Mouse (Mus musculus): ENCODE data around the gene Tcp11l1.

- TF ChIP-seq EP300 (IDR thresholded peaks at IDR 0.05; ENCODE audit: low read depth) (no peak), CTCF (IDR thresholded peaks at IDR 0.05; ENCODE audit: low read depth) (no peak)
These were observed 20.7 kb upstream of the Tcp11l1 start for GRCm38 (mm10) chr2:104732562-104733256.
